Mouse (Mus musculus): Measurements from ENCODE around the gene Chrd. TPM values are rescaled to one million over a fixed set of nuclear protein-coding genes. Genes with fewer than 3 reads are reported as not detected.

The Chrd gene
- polyA plus RNA-seq, 1 experiment from 2014 or later = 1.9 TPM

- Histone ChIP-seq H3K36me3 (ENCODE audit: control insufficient read depth, insufficient read depth) (no peaks in the 10 kb centered on the region), H3K4me3 (ENCODE audit: low read length) (no peak overlapping the region), H3K9me3 (replicated peaks; ENCODE audit: control insufficient read depth, low read length) (peaks cover 8% of the 10 kb centered on the region; the same call in 1 of the 2 replicates), H3K4me1 (ENCODE audit: control insufficient read depth, insufficient read depth, low read length) (no peaks in the 10 kb centered on the region), H3K27ac (ENCODE audit: low read length) (no peak overlapping the region), H3K27me3 (ENCODE audit: control insufficient read depth, insufficient read depth, low read length) (no peaks in the 10 kb centered on the region), H3K4me2 (ENCODE audit: low read depth, low read length) (no peak overlapping the region), H3K9ac (ENCODE audit: low read length) (no peak overlapping the region)
- 66% methylated on average over 5 of the region's 5 CpGs for WGBS
- ATAC-seq (replicated peaks; ENCODE audit: extremely low read depth, insufficient read depth, low FRiP score) = no peak
Observed at GRCm38 (mm10) chr16:20775021-20775420, 42.1 kb downstream of the Chrd start.

- Histone ChIP-seq H3K4me1 (ENCODE audit: control insufficient read depth, insufficient read depth, low read length) (no peaks in the 10 kb centered on the region), H3K9ac (ENCODE audit: low read length) (no peak overlapping the region), H3K4me2 (ENCODE audit: low read depth, low read length) (no peak overlapping the region), H3K36me3 (ENCODE audit: control insufficient read depth, insufficient read depth) (no peaks in the 10 kb centered on the region), H3K27ac (ENCODE audit: low read length) (no peak overlapping the region), H3K27me3 (ENCODE audit: control insufficient read depth, insufficient read depth, low read length) (no peaks in the 10 kb centered on the region), H3K9me3 (replicated peaks; ENCODE audit: control insufficient read depth, low read length) (no peaks in the 10 kb centered on the region), H3K4me3 (ENCODE audit: low read length) (no peak overlapping the region)
- ATAC-seq (replicated peaks; ENCODE audit: extremely low read depth, insufficient read depth, low FRiP score) = no peak
- WGBS = 68% methylated on average over 3 of the region's 3 CpGs
Observed at GRCm38 (mm10) chr16:20779846-20780245, 46.9 kb downstream of the Chrd start.

GRCm38 (mm10) chr16:20781101-20781630 is 48.2 kb downstream of the Chrd start:
- Histone ChIP-seq H3K4me3 (ENCODE audit: low read length) (no peak overlapping the region), H3K4me1 (ENCODE audit: control insufficient read depth, insufficient read depth, low read length) (no peaks in the 10 kb centered on the region), H3K27ac (ENCODE audit: low read length) (no peak overlapping the region), H3K4me2 (ENCODE audit: low read depth, low read length) (no peak overlapping the region), H3K9me3 (replicated peaks; ENCODE audit: control insufficient read depth, low read length) (no peaks in the 10 kb centered on the region), H3K36me3 (ENCODE audit: control insufficient read depth, insufficient read depth) (no peaks in the 10 kb centered on the region), H3K27me3 (ENCODE audit: control insufficient read depth, insufficient read depth, low read length) (no peaks in the 10 kb centered on the region), H3K9ac (ENCODE audit: low read length) (no peak overlapping the region)
- WGBS = 73% methylated on average over 4 of the region's 4 CpGs
- ATAC-seq (replicated peaks; ENCODE audit: extremely low read depth, insufficient read depth, low FRiP score) = no peak

- Histone ChIP-seq H3K27ac (ENCODE audit: low read length) (no peak overlapping the region), H3K4me2 (ENCODE audit: low read depth, low read length) (no peak overlapping the region), H3K4me1 (ENCODE audit: control insufficient read depth, insufficient read depth, low read length) (no peaks in the 10 kb centered on the region), H3K36me3 (ENCODE audit: control insufficient read depth, insufficient read depth) (no peaks in the 10 kb centered on the region), H3K4me3 (ENCODE audit: low read length) (no peak overlapping the region), H3K27me3 (ENCODE audit: control insufficient read depth, insufficient read depth, low read length) (no peaks in the 10 kb centered on the region), H3K9ac (ENCODE audit: low read length) (no peak overlapping the region), H3K9me3 (replicated peaks; ENCODE audit: control insufficient read depth, low read length) (no peaks in the 10 kb centered on the region)
- no peak for ATAC-seq (replicated peaks; ENCODE audit: extremely low read depth, insufficient read depth, low FRiP score)
- 67% methylated on average over 2 of the region's 2 CpGs for WGBS
Observed at GRCm38 (mm10) chr16:20783891-20784290, 51.0 kb downstream of the Chrd start.

GRCm38 (mm10) chr16:20784754-20785153 is 51.8 kb downstream of the Chrd start:
- Histone ChIP-seq H3K9ac (ENCODE audit: low read length) (no peak overlapping the region), H3K27me3 (ENCODE audit: control insufficient read depth, insufficient read depth, low read length) (no peaks in the 10 kb centered on the region), H3K36me3 (ENCODE audit: control insufficient read depth, insufficient read depth) (no peaks in the 10 kb centered on the region), H3K9me3 (replicated peaks; ENCODE audit: control insufficient read depth, low read length) (no peaks in the 10 kb centered on the region), H3K27ac (ENCODE audit: low read length) (no peak overlapping the region), H3K4me1 (ENCODE audit: control insufficient read depth, insufficient read depth, low read length) (no peaks in the 10 kb centered on the region), H3K4me3 (ENCODE audit: low read length) (no peak overlapping the region), H3K4me2 (ENCODE audit: low read depth, low read length) (no peak overlapping the region)
- no peak for ATAC-seq (replicated peaks; ENCODE audit: extremely low read depth, insufficient read depth, low FRiP score)

GRCm38 (mm10) chr16:20786556-20786955 is 53.6 kb downstream of the Chrd start:
- Histone ChIP-seq H3K9me3 (replicated peaks; ENCODE audit: control insufficient read depth, low read length) (no peaks in the 10 kb centered on the region), H3K36me3 (ENCODE audit: control insufficient read depth, insufficient read depth) (no peaks in the 10 kb centered on the region), H3K9ac (ENCODE audit: low read length) (no peak overlapping the region), H3K27ac (ENCODE audit: low read length) (no peak overlapping the region), H3K27me3 (ENCODE audit: control insufficient read depth, insufficient read depth, low read length) (no peaks in the 10 kb centered on the region), H3K4me3 (ENCODE audit: low read length) (no peak overlapping the region), H3K4me1 (ENCODE audit: control insufficient read depth, insufficient read depth, low read length) (no peaks in the 10 kb centered on the region), H3K4me2 (ENCODE audit: low read depth, low read length) (no peak overlapping the region)
- ATAC-seq (replicated peaks; ENCODE audit: extremely low read depth, insufficient read depth, low FRiP score) = no peak
- WGBS = 74% methylated on average over 6 of the region's 6 CpGs

- Histone ChIP-seq H3K9me3 (replicated peaks; ENCODE audit: control insufficient read depth, low read length) (no peaks in the 10 kb centered on the region), H3K9ac (ENCODE audit: low read length) (no peak overlapping the region), H3K36me3 (ENCODE audit: control insufficient read depth, insufficient read depth) (no peaks in the 10 kb centered on the region), H3K4me2 (ENCODE audit: low read depth, low read length) (no peak overlapping the region), H3K27me3 (ENCODE audit: control insufficient read depth, insufficient read depth, low read length) (no peaks in the 10 kb centered on the region), H3K4me1 (ENCODE audit: control insufficient read depth, insufficient read depth, low read length) (no peaks in the 10 kb centered on the region), H3K4me3 (ENCODE audit: low read length) (no peak overlapping the region), H3K27ac (ENCODE audit: low read length) (no peak overlapping the region)
- WGBS = 61% methylated on average over 6 of the region's 6 CpGs
- no peak for ATAC-seq (replicated peaks; ENCODE audit: extremely low read depth, insufficient read depth, low FRiP score)
Observed at GRCm38 (mm10) chr16:20791803-20792202, 58.9 kb downstream of the Chrd start.

Other genes with a start within 250 kb of the Chrd start
- 80.6 and 80.9 TPM in 2 replicates for gene Eif2b5, start 234.3 kb upstream of the Chrd start, polyA plus RNA-seq (2015; fragmentation: Nextera tagmentation; extraction: Ambion mirVana)
- 18.3 and 18.9 TPM in 2 replicates for gene Dvl3, start 216.1 kb upstream of the Chrd start, polyA plus RNA-seq (2015; fragmentation: Nextera tagmentation; extraction: Ambion mirVana)
- 444 and 463 TPM in 2 replicates for gene Ap2m1, start 197.6 kb upstream of the Chrd start, polyA plus RNA-seq (2015; fragmentation: Nextera tagmentation; extraction: Ambion mirVana)
- gene Abcf3, start 184.6 kb upstream of the Chrd start, polyA plus RNA-seq (2015; fragmentation: Nextera tagmentation; extraction: Ambion mirVana) = 49.4 and 54.0 TPM in 2 replicates
- gene Vwa5b2, start 143.7 kb upstream of the Chrd start, polyA plus RNA-seq (2015; fragmentation: Nextera tagmentation; extraction: Ambion mirVana) = 0.28 and 0.29 TPM in 2 replicates
- 18.9 and 19.9 TPM in 2 replicates for gene Eef1akmt4, start 121.5 kb upstream of the Chrd start, polyA plus RNA-seq (2015; fragmentation: Nextera tagmentation; extraction: Ambion mirVana)
- not detected in 2 replicates for gene Gm49333, start 121.5 kb upstream of the Chrd start, polyA plus RNA-seq (2015; fragmentation: Nextera tagmentation; extraction: Ambion mirVana)
- 28.4 and 28.6 TPM in 2 replicates for gene Alg3, start 121.4 kb upstream of the Chrd start, polyA plus RNA-seq (2015; fragmentation: Nextera tagmentation; extraction: Ambion mirVana)
- 0.35 and 0.37 TPM in 2 replicates for gene Camk2n2, start 111.8 kb upstream of the Chrd start, polyA plus RNA-seq (2015; fragmentation: Nextera tagmentation; extraction: Ambion mirVana)
- gene Ece2, start 103.3 kb upstream of the Chrd start, polyA plus RNA-seq (2015; fragmentation: Nextera tagmentation; extraction: Ambion mirVana) = 0.87 and 1.2 TPM in 2 replicates
- 245 and 248 TPM in 2 replicates for gene Psmd2, start 81.5 kb upstream of the Chrd start, polyA plus RNA-seq (2015; fragmentation: Nextera tagmentation; extraction: Ambion mirVana)
- 113 and 120 TPM in 2 replicates for gene Eif4g1, start 64.8 kb upstream of the Chrd start, polyA plus RNA-seq (2015; fragmentation: Nextera tagmentation; extraction: Ambion mirVana)
- gene Fam131a, start 39.9 kb upstream of the Chrd start, polyA plus RNA-seq (2015; fragmentation: Nextera tagmentation; extraction: Ambion mirVana) = 7.5 and 9.2 TPM in 2 replicates
- gene Polr2h, start 15.5 kb upstream of the Chrd start, polyA plus RNA-seq (2015; fragmentation: Nextera tagmentation; extraction: Ambion mirVana) = 49.0 and 51.8 TPM in 2 replicates
- gene Clcn2, start 15.4 kb upstream of the Chrd start, polyA plus RNA-seq (2015; fragmentation: Nextera tagmentation; extraction: Ambion mirVana) = 3.8 TPM in 2 replicates
- 0.25 and 0.34 TPM in 2 replicates for gene Thpo, start 1.4 kb downstream of the Chrd start, polyA plus RNA-seq (2015; fragmentation: Nextera tagmentation; extraction: Ambion mirVana)